Mouse (Mus musculus) right cerebral cortex, postnatal 36 days (tissue): Measurements from ENCODE around the gene Dhh.

Experiments used
- DNase-seq, 2 experiments: peaks; one replicate each; pipeline ENCODE4 v3.0.0; 2022; ENCODE audit warnings: low spot score in 2 of 2, mixed read lengths in 1 of 2

Dhh gene

DNA sequence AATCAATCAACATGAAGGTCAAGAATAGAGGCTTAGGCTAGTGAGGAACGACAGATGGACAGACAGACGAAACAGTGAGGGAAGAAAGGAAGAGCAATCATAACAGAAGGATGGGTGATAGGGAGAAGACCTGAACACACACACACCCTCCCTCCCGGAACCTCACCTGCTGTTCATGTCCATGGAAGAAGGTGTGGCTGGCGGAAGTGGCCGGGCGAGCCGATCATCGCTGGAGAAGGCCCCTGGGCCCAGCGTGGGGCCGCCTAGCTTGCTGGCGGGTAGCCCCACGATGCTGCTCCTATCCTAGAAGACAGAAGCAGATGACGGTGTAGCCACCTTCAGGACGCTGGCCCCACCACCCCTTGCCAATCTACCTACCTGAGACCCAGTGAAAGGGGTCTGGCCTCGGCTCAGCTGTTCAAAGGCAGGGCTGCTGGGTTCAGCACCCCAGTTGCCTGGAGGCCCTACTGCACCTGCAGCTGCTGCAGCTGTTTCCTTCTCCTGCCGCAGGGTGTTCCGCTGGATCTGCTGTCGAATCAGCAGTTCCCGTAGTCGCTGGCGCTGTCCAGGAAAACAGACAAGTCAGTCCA is 47.0 kb downstream of the Dhh start:
- DNase-seq = no peak

DNA sequence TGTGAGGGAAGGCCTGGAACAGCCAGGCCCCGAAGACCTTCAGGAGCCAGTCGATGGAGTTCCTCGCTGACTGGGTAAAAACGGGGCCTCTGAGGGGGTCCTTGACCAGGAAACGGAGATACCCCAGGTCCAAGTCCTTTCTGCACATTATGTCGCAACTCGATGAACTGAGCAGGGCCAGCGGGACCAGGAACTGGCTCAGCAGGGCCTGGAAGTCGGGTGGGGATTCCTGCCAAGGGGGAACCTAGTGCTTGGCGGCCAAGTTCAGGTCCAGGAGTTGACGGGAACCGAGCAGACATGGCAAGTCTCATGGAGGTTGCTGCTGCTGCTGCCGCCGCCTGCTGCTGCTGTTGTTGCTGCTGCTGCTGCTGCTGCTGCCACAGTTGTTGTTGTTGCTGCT is 47.7 kb downstream of the Dhh start:
- DNase-seq = no peak

DNA sequence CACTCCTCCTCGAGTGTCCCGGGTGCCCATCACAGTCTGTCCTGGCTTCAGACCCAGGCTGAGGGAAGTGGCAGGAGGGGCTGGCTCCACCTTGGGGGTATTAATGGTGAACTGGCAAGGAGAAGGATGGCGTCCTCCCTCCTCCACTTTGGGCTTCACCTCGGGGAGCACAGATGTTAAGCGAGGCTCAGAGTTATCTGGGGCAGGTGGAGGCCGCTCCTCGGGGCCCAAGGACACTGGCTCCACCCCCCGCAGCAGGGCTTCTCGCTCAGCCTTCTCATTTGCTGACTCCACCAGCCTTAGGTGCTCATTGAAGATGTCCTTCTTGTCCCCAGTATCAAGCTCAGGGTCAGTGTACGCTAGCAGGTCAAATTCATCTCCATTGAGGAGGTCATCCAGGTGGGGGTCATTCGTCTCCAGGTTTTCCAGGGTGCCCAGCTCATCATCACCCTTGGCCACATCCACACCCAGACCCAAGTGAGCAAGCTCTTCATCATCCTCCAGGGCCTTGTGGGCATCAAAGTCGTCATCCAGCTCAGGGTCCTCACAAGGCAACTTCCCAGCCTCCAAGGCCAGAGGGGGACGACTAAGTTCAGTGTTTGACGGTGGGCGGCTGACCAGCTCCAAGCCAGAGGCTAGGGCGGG is 48.3 kb downstream of the Dhh start:
- DNase-seq = no peak

DNA sequence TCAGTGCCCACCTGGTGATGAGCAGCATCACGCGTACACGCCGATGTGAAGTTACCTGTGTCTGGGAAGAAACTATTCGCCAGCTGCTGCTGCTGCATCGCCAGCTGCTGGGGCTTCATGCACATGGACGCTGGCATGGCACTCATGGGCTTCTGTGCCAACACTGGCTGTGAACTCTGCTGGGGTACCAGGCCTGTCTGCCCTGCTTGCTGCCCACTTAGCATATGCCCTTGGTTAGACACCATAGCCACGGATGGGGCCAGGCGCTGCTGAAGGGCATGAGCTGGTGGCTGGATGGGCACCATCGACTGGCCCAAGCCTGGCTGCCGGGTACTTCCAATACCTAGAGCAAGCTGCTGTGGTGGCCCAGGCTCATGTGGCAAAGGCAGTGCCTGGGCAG is 49.2 kb downstream of the Dhh start:
- DNase-seq = no peak

GRCm38 (mm10) chr15:98846140-98846539 is 52.2 kb downstream of the Dhh start:
- no peak for DNase-seq

DNA sequence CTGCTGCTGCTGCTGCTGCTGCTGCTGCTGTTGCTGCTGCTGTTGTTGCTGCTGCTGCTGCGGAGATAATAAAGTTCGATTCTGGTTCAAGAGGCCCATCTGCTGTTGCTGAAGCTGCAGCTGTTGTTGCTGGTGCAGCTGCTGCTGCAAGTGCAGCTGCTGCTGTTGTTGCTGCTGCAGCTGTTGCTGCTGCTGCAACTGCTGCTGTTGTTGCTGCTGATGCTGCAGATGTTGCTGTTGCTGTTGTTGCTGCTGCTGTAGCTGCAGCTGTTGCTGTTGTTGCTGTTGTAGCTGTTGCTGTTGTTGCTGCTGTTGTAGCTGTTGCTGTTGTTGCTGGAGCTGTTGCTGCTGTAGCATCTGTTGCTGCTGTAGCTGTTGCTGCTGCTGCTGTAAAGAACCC is 53.2 kb downstream of the Dhh start:
- DNase-seq = no peak

GRCm38 (mm10) chr15:98843595-98844223 is 54.6 kb downstream of the Dhh start:
- no peak for DNase-seq
